Mouse (Mus musculus) ES-E14 (cell line): ENCODE data around the gene Itsn1.

Experiments used
- CHD2 ChIP-seq: IDR thresholded peaks from 2 replicates; pipeline ENCODE4 v1.6.1; 2014; ENCODE audit warnings: mild to moderate bottlenecking, low read depth, low read length, inconsistent platforms
- MAFK ChIP-seq: IDR thresholded peaks from 2 replicates; pipeline ENCODE4 v1.6.1; 2014; ENCODE audit warnings: mild to moderate bottlenecking, low read depth, low read length, inconsistent platforms; ENCODE audit not compliant: insufficient read depth
- ZC3H11A ChIP-seq: IDR thresholded peaks from 2 replicates; pipeline ENCODE4 v1.6.1; 2012; ENCODE audit warnings: low read depth, mild to moderate bottlenecking, inconsistent platforms, low read length, borderline replicate concordance
- ZNF384 ChIP-seq: IDR thresholded peaks from 2 replicates; pipeline ENCODE4 v1.6.1; 2012; ENCODE audit warnings: low read depth, low read length, inconsistent platforms

- TF ChIP-seq MAFK, result no peak
- no peak for TF ChIP-seq CHD2
- no peak for TF ChIP-seq ZNF384
- no peak for TF ChIP-seq ZC3H11A
Observed at GRCm38 (mm10) chr16:91859958-91860357, 130.9 kb downstream of the Itsn1 start.
